Mouse (Mus musculus): ENCODE data around the gene Klf12. TPM values are rescaled to one million over a fixed set of nuclear protein-coding genes. Genes with fewer than 3 reads are reported as not detected.
A peak's percentile ranks its signal among the peaks of the same experiment; 100 is the strongest.

The Klf12 gene
- polyA plus RNA-seq, 1 experiment from 2014 or later = 29.6 TPM

DNA sequence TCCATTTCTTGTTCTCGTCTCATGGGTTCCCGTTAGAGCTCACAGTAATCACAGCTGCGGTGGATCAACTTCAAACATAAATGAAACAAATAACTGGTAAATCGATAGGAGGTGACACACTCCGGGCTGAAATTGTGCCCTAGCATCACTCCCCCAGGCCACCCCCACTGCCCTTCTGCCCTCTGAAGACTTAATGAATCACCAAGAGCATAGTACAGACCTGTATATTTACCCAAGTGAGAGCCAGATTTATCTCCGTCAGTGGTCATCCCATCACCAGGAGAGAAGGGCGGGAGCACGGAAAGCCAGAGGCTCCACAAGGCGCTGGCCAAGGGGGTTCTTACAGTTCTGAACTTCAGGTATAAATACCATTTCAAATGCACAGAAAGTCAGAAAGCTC is 150.2 kb downstream of the Klf12 start:
- Histone ChIP-seq H3K9ac (ENCODE audit: low read depth, low read length) (no peak overlapping the region), H3K4me2 (replicated peaks; ENCODE audit: low read depth, low read length) (no peak overlapping the region), H3K27ac (ENCODE audit: low read depth, low read length) (no peak overlapping the region), H3K4me3 (ENCODE audit: low read depth, low read length) (no peak overlapping the region), H3K36me3 (ENCODE audit: control insufficient read depth, insufficient read depth, low read length) (no peaks in the 10 kb centered on the region), H3K27me3 (ENCODE audit: control insufficient read depth, insufficient read depth, low read length) (no peaks in the 10 kb centered on the region), H3K4me1 (replicated peaks; ENCODE audit: control insufficient read depth, insufficient read depth, low read length) (no peaks in the 10 kb centered on the region), H3K9me3 (ENCODE audit: control insufficient read depth, low read length) (no peaks in the 10 kb centered on the region)
- no peak for DNase-seq (ENCODE audit: low spot score)
- ATAC-seq (ENCODE audit: low FRiP score) = no peak
- 83% methylated on average over 9 of the region's 9 CpGs for WGBS

DNA sequence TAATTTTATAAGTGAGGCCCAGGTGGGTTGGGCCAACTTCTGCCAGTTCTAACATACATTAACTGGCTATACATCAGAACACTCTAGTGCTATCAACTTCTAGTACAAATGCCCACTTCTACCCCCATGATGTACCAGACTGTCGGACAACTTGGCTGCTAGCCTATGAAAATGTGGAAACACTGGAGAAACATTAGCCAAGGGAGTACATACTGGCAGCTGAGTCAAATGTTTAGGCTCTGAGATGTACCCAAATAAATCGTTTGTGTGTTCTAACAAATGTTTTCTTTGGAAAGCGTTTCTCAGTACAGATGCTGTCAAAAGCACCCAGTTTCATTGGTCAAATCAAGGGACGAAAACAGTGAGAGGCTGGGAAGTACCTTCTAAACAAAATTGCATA is 152.0 kb downstream of the Klf12 start:
- no peaks in the 10 kb centered on the region for H3K4me1 ChIP-seq (replicated peaks; ENCODE audit: control insufficient read depth, insufficient read depth, low read length)
- 85% methylated on average over 4 of the region's 4 CpGs for WGBS
- no peaks in the 10 kb centered on the region for H3K36me3 ChIP-seq (ENCODE audit: control insufficient read depth, insufficient read depth, low read length)
- no peak overlapping the region for H3K9ac ChIP-seq (ENCODE audit: low read depth, low read length)
- H3K9me3 ChIP-seq (ENCODE audit: control insufficient read depth, low read length) = no peaks in the 10 kb centered on the region
- DNase-seq (ENCODE audit: low spot score) (no peak), ATAC-seq (ENCODE audit: low FRiP score) (no peak)
- no peak overlapping the region for H3K4me2 ChIP-seq (replicated peaks; ENCODE audit: low read depth, low read length)
- H3K4me3 ChIP-seq (ENCODE audit: low read depth, low read length) = no peak overlapping the region
- no peaks in the 10 kb centered on the region for H3K27me3 ChIP-seq (ENCODE audit: control insufficient read depth, insufficient read depth, low read length)
- H3K27ac ChIP-seq (ENCODE audit: low read depth, low read length) = no peak overlapping the region

DNA sequence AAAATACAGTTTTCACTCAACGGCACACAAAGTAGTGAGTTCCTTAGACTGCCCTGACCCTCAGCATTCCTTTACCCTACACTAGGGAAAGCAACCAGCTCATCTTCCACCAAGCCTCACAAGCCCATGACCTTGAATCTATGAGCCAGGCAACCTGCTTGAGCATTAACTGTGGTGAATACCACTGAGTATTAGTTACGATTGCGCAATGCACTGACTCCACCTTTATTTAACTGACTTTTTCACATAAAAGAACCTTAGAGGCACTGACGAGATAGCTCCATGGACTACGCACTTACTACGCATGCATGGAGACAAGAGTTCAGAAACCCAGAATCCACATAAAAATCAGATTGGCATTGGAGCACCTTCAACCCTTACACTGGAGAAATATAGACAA is 158.4 kb downstream of the Klf12 start:
- Histone ChIP-seq H3K4me3 (ENCODE audit: low read depth, low read length) (no peak overlapping the region), H3K4me2 (replicated peaks; ENCODE audit: low read depth, low read length) (no peak overlapping the region), H3K27ac (ENCODE audit: low read depth, low read length) (no peak overlapping the region), H3K9ac (ENCODE audit: low read depth, low read length) (no peak overlapping the region), H3K36me3 (ENCODE audit: control insufficient read depth, insufficient read depth, low read length) (no peaks in the 10 kb centered on the region), H3K4me1 (replicated peaks; ENCODE audit: control insufficient read depth, insufficient read depth, low read length) (no peaks in the 10 kb centered on the region), H3K27me3 (ENCODE audit: control insufficient read depth, insufficient read depth, low read length) (no peaks in the 10 kb centered on the region), H3K9me3 (ENCODE audit: control insufficient read depth, low read length) (no peaks in the 10 kb centered on the region)
- 72% methylated on average over 6 of the region's 6 CpGs for WGBS
- DNase-seq (ENCODE audit: low spot score) = no peak
- ATAC-seq (ENCODE audit: low FRiP score) = no peak

DNA sequence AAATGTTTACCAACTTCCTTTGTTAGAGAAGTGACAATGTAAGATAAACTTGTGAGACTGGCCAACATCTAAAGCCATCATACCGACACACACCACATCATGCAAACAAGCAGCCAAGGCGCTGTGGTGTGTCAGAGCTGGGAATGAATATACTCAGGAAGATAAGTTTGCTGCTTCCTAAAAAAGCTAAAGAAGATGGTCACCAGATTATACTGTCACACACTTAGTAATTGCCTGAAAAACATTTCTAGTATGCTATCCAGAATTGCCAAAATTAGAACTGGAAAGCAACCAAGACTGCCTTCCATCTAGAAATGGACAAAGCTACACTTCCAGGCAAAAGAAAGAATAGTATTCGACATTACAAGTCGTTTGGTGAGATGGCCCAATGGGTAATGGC is 163.4 kb downstream of the Klf12 start:
- no peak overlapping the region for H3K4me2 ChIP-seq (replicated peaks; ENCODE audit: low read depth, low read length)

DNA sequence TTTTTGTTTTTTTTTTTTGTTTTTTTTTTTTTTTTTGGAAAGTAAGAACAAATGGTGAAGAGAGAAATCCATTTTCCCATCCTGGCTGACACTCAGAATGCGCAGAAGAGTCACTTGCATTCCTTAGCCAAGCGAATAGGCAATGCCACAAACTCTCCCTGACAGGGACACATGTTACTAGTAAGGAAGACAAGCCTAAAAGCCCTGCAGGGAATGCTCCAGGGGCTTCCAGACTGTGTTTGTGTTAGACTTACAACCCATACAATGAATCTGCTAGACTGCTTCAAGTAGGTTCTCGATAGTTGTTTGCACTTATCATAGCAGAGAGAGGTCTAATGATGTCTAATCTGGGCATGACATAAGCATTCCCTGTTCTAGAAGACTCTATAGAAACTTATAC is 164.6 kb downstream of the Klf12 start:
- no peaks in the 10 kb centered on the region for H3K36me3 ChIP-seq (ENCODE audit: control insufficient read depth, insufficient read depth, low read length)
- H3K9me3 ChIP-seq (ENCODE audit: control insufficient read depth, low read length) = no peaks in the 10 kb centered on the region
- no peaks in the 10 kb centered on the region for H3K27me3 ChIP-seq (ENCODE audit: control insufficient read depth, insufficient read depth, low read length)
- H3K4me1 ChIP-seq (replicated peaks; ENCODE audit: control insufficient read depth, insufficient read depth, low read length) = no peaks in the 10 kb centered on the region
- DNase-seq (ENCODE audit: low spot score) (no peak), ATAC-seq (ENCODE audit: low FRiP score) (no peak)
- H3K4me2 ChIP-seq (replicated peaks; ENCODE audit: low read depth, low read length) = no peak overlapping the region
- 62% methylated on average over 3 of the region's 3 CpGs for WGBS
- no peak overlapping the region for H3K27ac ChIP-seq (ENCODE audit: low read depth, low read length)
- no peak overlapping the region for H3K9ac ChIP-seq (ENCODE audit: low read depth, low read length)
- no peak overlapping the region for H3K4me3 ChIP-seq (ENCODE audit: low read depth, low read length)

More for the DNA sequence above, 163.4 kb downstream of the Klf12 start:
- Histone ChIP-seq H3K4me3 (ENCODE audit: low read depth, low read length) (no peak overlapping the region), H3K27ac (ENCODE audit: low read depth, low read length) (no peak overlapping the region), H3K4me1 (replicated peaks; ENCODE audit: control insufficient read depth, insufficient read depth, low read length) (no peaks in the 10 kb centered on the region), H3K27me3 (ENCODE audit: control insufficient read depth, insufficient read depth, low read length) (no peaks in the 10 kb centered on the region), H3K36me3 (ENCODE audit: control insufficient read depth, insufficient read depth, low read length) (no peaks in the 10 kb centered on the region), H3K9ac (ENCODE audit: low read depth, low read length) (no peak overlapping the region), H3K9me3 (ENCODE audit: control insufficient read depth, low read length) (no peaks in the 10 kb centered on the region)
- WGBS = 93% methylated on average over 4 of the region's 4 CpGs
- DNase-seq (ENCODE audit: low spot score) = no peak
- no peak for ATAC-seq (ENCODE audit: low FRiP score)

GRCm38 (mm10) chr14:100113419-100113818 is 171.1 kb downstream of the Klf12 start:
- H3K27ac ChIP-seq (ENCODE audit: low read depth, low read length) = no peak overlapping the region
- no peak for ATAC-seq (ENCODE audit: low FRiP score)
- H3K4me1 ChIP-seq (replicated peaks; ENCODE audit: control insufficient read depth, insufficient read depth, low read length) = no peaks in the 10 kb centered on the region
- 40% methylated on average over 6 of the region's 6 CpGs for WGBS
- no peak for DNase-seq (ENCODE audit: low spot score)
- H3K4me3 ChIP-seq (ENCODE audit: low read depth, low read length) = no peak overlapping the region
- H3K36me3 ChIP-seq (ENCODE audit: control insufficient read depth, insufficient read depth, low read length) = no peaks in the 10 kb centered on the region
- H3K27me3 ChIP-seq (ENCODE audit: control insufficient read depth, insufficient read depth, low read length) = no peaks in the 10 kb centered on the region
- no peak overlapping the region for H3K4me2 ChIP-seq (replicated peaks; ENCODE audit: low read depth, low read length)
- H3K9ac ChIP-seq (ENCODE audit: low read depth, low read length) = no peak overlapping the region
- H3K9me3 ChIP-seq (ENCODE audit: control insufficient read depth, low read length) = no peaks in the 10 kb centered on the region

GRCm38 (mm10) chr14:100111735-100112134 is 172.7 kb downstream of the Klf12 start:
- 0 out of 2 replicates have a peak, but pooled peaks have one; percentile 19 for ATAC-seq (ENCODE audit: low FRiP score)

GRCm38 (mm10) chr14:100109563-100109962 is 174.9 kb downstream of the Klf12 start:
- Histone ChIP-seq H3K4me1 (replicated peaks; ENCODE audit: control insufficient read depth, insufficient read depth, low read length) (no peaks in the 10 kb centered on the region), H3K27ac (ENCODE audit: low read depth, low read length) (no peak overlapping the region), H3K27me3 (ENCODE audit: control insufficient read depth, insufficient read depth, low read length) (no peaks in the 10 kb centered on the region), H3K4me3 (ENCODE audit: low read depth, low read length) (no peak overlapping the region), H3K4me2 (replicated peaks; ENCODE audit: low read depth, low read length) (no peak overlapping the region), H3K36me3 (ENCODE audit: control insufficient read depth, insufficient read depth, low read length) (no peaks in the 10 kb centered on the region), H3K9ac (ENCODE audit: low read depth, low read length) (no peak overlapping the region), H3K9me3 (ENCODE audit: control insufficient read depth, low read length) (no peaks in the 10 kb centered on the region)
- ATAC-seq (ENCODE audit: low FRiP score) = no peak
- DNase-seq (ENCODE audit: low spot score) = no peak
- 26% methylated on average over 6 of the region's 6 CpGs for WGBS

More at GRCm38 (mm10) chr14:100111735-100112134, 172.7 kb downstream of the Klf12 start:
- no peak overlapping the region for H3K9ac ChIP-seq (ENCODE audit: low read depth, low read length)
- H3K36me3 ChIP-seq (ENCODE audit: control insufficient read depth, insufficient read depth, low read length) = no peaks in the 10 kb centered on the region
- no peaks in the 10 kb centered on the region for H3K4me1 ChIP-seq (replicated peaks; ENCODE audit: control insufficient read depth, insufficient read depth, low read length)
- H3K4me3 ChIP-seq (ENCODE audit: low read depth, low read length) = no peak overlapping the region
- WGBS = 5% methylated on average over 1 of the region's 1 CpGs
- H3K9me3 ChIP-seq (ENCODE audit: control insufficient read depth, low read length) = no peaks in the 10 kb centered on the region
- H3K27ac ChIP-seq (ENCODE audit: low read depth, low read length) = no peak overlapping the region
- no peak overlapping the region for H3K4me2 ChIP-seq (replicated peaks; ENCODE audit: low read depth, low read length)
- no peaks in the 10 kb centered on the region for H3K27me3 ChIP-seq (ENCODE audit: control insufficient read depth, insufficient read depth, low read length)
- no peak for DNase-seq (ENCODE audit: low spot score)

GRCm38 (mm10) chr14:100105570-100105969 is 178.9 kb downstream of the Klf12 start:
- H3K36me3 ChIP-seq (ENCODE audit: control insufficient read depth, insufficient read depth, low read length) = no peaks in the 10 kb centered on the region
- H3K9ac ChIP-seq (ENCODE audit: low read depth, low read length) = no peak overlapping the region
- 84% methylated on average over 10 of the region's 10 CpGs for WGBS
- no peak overlapping the region for H3K27ac ChIP-seq (ENCODE audit: low read depth, low read length)
- no peaks in the 10 kb centered on the region for H3K27me3 ChIP-seq (ENCODE audit: control insufficient read depth, insufficient read depth, low read length)
- no peak overlapping the region for H3K4me2 ChIP-seq (replicated peaks; ENCODE audit: low read depth, low read length)
- ATAC-seq (ENCODE audit: low FRiP score) = no peak
- no peaks in the 10 kb centered on the region for H3K9me3 ChIP-seq (ENCODE audit: control insufficient read depth, low read length)
- no peaks in the 10 kb centered on the region for H3K4me1 ChIP-seq (replicated peaks; ENCODE audit: control insufficient read depth, insufficient read depth, low read length)
- no peak overlapping the region for H3K4me3 ChIP-seq (ENCODE audit: low read depth, low read length)
- DNase-seq (ENCODE audit: low spot score) = no peak
